Mouse (Mus musculus): Measurements from ENCODE around the gene Insr.

Gene Insr

GRCm38 (mm10) chr8:3221960-3222635 is 57.3 kb downstream of the Insr start:
- TF ChIP-seq GATA4 (IDR thresholded peaks at IDR 0.05; ENCODE audit: insufficient replicate concordance, low read length), result no peak

GRCm38 (mm10) chr8:3221047-3221959 is 58.1 kb downstream of the Insr start:
- no peak for TF ChIP-seq GATA4 (IDR thresholded peaks at IDR 0.05; ENCODE audit: insufficient replicate concordance, low read length)

GRCm38 (mm10) chr8:3220502-3220901 is 58.9 kb downstream of the Insr start:
- no peak for TF ChIP-seq GATA4 (IDR thresholded peaks at IDR 0.05; ENCODE audit: insufficient replicate concordance, low read length)

GRCm38 (mm10) chr8:3219921-3220411 is 59.5 kb downstream of the Insr start:
- no peak for TF ChIP-seq GATA4 (IDR thresholded peaks at IDR 0.05; ENCODE audit: insufficient replicate concordance, low read length)

- no peak for TF ChIP-seq GATA4 (IDR thresholded peaks at IDR 0.05; ENCODE audit: insufficient replicate concordance, low read length)
These were observed 60.2 kb downstream of the Insr start for GRCm38 (mm10) chr8:3219266-3219665.

GRCm38 (mm10) chr8:3216541-3217092 is 62.8 kb downstream of the Insr start:
- no peak for TF ChIP-seq GATA4 (IDR thresholded peaks at IDR 0.05; ENCODE audit: insufficient replicate concordance, low read length)

- peak; percentile 96 for TF ChIP-seq GATA4 (IDR thresholded peaks at IDR 0.05; ENCODE audit: insufficient replicate concordance, low read length)
These were observed 63.9 kb downstream of the Insr start for GRCm38 (mm10) chr8:3215561-3215960.

GRCm38 (mm10) chr8:3214601-3215000 is 64.8 kb downstream of the Insr start:
- no peak for TF ChIP-seq GATA4 (IDR thresholded peaks at IDR 0.05; ENCODE audit: insufficient replicate concordance, low read length)

GRCm38 (mm10) chr8:3211456-3211855 is 68.0 kb downstream of the Insr start:
- TF ChIP-seq GATA4 (IDR thresholded peaks at IDR 0.05; ENCODE audit: insufficient replicate concordance, low read length), result no peak

- no peak for TF ChIP-seq GATA4 (IDR thresholded peaks at IDR 0.05; ENCODE audit: insufficient replicate concordance, low read length)
These were observed 69.5 kb downstream of the Insr start for GRCm38 (mm10) chr8:3209960-3210359.

GRCm38 (mm10) chr8:3209268-3209667 is 70.1 kb downstream of the Insr start:
- no peak for TF ChIP-seq GATA4 (IDR thresholded peaks at IDR 0.05; ENCODE audit: insufficient replicate concordance, low read length)

GRCm38 (mm10) chr8:3208729-3209128 is 70.7 kb downstream of the Insr start:
- no peak for TF ChIP-seq GATA4 (IDR thresholded peaks at IDR 0.05; ENCODE audit: insufficient replicate concordance, low read length)

GRCm38 (mm10) chr8:3204758-3205443 is 74.5 kb downstream of the Insr start:
- no peak for TF ChIP-seq GATA4 (IDR thresholded peaks at IDR 0.05; ENCODE audit: insufficient replicate concordance, low read length)

- TF ChIP-seq GATA4 (IDR thresholded peaks at IDR 0.05; ENCODE audit: insufficient replicate concordance, low read length), result no peak
These were observed 76.6 kb downstream of the Insr start for GRCm38 (mm10) chr8:3202792-3203191.

- TF ChIP-seq GATA4 (IDR thresholded peaks at IDR 0.05; ENCODE audit: insufficient replicate concordance, low read length), result no peak
These were observed 88.4 kb downstream of the Insr start for GRCm38 (mm10) chr8:3191006-3191405.

All from liver, adult (tissue).